Mouse (Mus musculus) bone marrow, adult 2 months (tissue): ENCODE data around the gene Mta2.

Experiments
- CTCF ChIP-seq: fragments of 200-500 bp; IDR thresholded peaks from 2 replicates; pipeline ENCODE4 v1.5.1; 2011; ENCODE audit warnings: low read length, control low read depth; ENCODE audit not compliant: control insufficient read depth, insufficient read depth
- POLR2A ChIP-seq: fragments of 200-500 bp; IDR thresholded peaks from 2 replicates; pipeline ENCODE4 v1.6.1; 2011; ENCODE audit warnings: low read depth, mild to moderate bottlenecking, control low read depth, low read length, borderline replicate concordance; ENCODE audit not compliant: control insufficient read depth

DNA sequence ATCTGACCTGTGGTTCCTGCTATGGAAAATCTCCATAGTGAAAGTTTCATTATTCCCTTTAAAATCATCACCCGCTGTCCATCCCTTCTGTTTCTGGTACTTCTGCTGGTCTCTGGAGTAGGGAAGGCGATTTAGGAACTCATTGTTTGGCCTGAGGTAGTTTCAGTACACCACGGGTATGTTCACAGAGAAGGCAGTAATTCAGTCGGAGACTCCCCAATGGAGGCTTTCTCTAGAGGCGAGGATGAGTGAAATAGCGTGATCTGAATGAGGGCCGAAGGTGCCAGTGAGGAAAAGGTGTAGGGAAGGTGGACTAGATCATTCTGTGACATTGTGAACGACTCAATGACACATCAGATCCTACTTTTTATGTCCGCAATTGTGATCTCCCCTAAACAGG lies 12.5 kb downstream of the Mta2 start:
- TF ChIP-seq CTCF, result no peak
- TF ChIP-seq POLR2A, result no peak
